Mouse (Mus musculus) ES-E14 (cell line): ENCODE results near the gene Lrrc9. TPM values are rescaled to one million over a fixed set of nuclear protein-coding genes. Genes with fewer than 3 reads are reported as not detected.

ENCODE experiments used
- DNase-seq: peaks from one replicate; pipeline ENCODE4 v3.0.0-alpha.2; 2013; ENCODE audit warnings: low read depth, low spot score
- H3K27ac ChIP-seq: 2 replicates; pipeline ENCODE4 v1.5.1; 2012; ENCODE audit warnings: low read depth, mild to moderate bottlenecking, low read length, moderate library complexity, mixed read lengths; ENCODE audit not compliant: poor library complexity, insufficient read depth, severe bottlenecking
- H3K36me3 ChIP-seq: 2 replicates; pipeline ENCODE4 v1.6.1; 2012; ENCODE audit warnings: mild to moderate bottlenecking, low read length, moderate library complexity, mixed read lengths; ENCODE audit not compliant: control insufficient read depth, poor library complexity, insufficient read depth, severe bottlenecking
- H3K4me1 ChIP-seq, 2 experiments: fragments of 150-350 bp in 1 of 2; sonication (generic) in 1 of 2; 2 replicates each; pipeline ENCODE4 v1.6.1; 2012; ENCODE audit warnings: low read length in 2 of 2, mild to moderate bottlenecking in 1 of 2, mixed read lengths in 1 of 2; ENCODE audit not compliant: control insufficient read depth in 2 of 2, insufficient read depth in 2 of 2, poor library complexity in 1 of 2
- H3K4me3 ChIP-seq, 2 experiments: fragments of 150-350 bp in 1 of 2; sonication (generic) in 1 of 2; 2 replicates each; pipeline ENCODE4 v1.5.1; 2012; ENCODE audit warnings: low read length in 2 of 2, low read depth in 1 of 2, mild to moderate bottlenecking in 1 of 2, mixed read lengths in 1 of 2; ENCODE audit not compliant: insufficient read depth in 1 of 2, poor library complexity in 1 of 2, severe bottlenecking in 1 of 2
- H3K9ac ChIP-seq: 2 replicates; pipeline ENCODE4 v1.6.1; 2012; ENCODE audit warnings: low read depth, mild to moderate bottlenecking, low read length, mixed read lengths; ENCODE audit not compliant: poor library complexity, insufficient read depth, severe bottlenecking
- H3K9me3 ChIP-seq: fragments of 150-350 bp; sonication (generic); 2 replicates; pipeline ENCODE4 v1.6.1; 2012; ENCODE audit warnings: low read depth, mild to moderate bottlenecking, low read length; ENCODE audit not compliant: control insufficient read depth, insufficient read depth
- CHD2 ChIP-seq: IDR thresholded peaks from 2 replicates; pipeline ENCODE4 v1.6.1; 2014; ENCODE audit warnings: mild to moderate bottlenecking, low read depth, low read length, inconsistent platforms
- HCFC1 ChIP-seq: IDR thresholded peaks from 2 replicates; pipeline ENCODE4 v1.6.1; 2012; ENCODE audit warnings: low read length, inconsistent platforms, borderline replicate concordance; ENCODE audit not compliant: insufficient read depth
- MAFK ChIP-seq: IDR thresholded peaks from 2 replicates; pipeline ENCODE4 v1.6.1; 2014; ENCODE audit warnings: mild to moderate bottlenecking, low read depth, low read length, inconsistent platforms; ENCODE audit not compliant: insufficient read depth
- ZC3H11A ChIP-seq: IDR thresholded peaks from 2 replicates; pipeline ENCODE4 v1.6.1; 2012; ENCODE audit warnings: low read depth, mild to moderate bottlenecking, inconsistent platforms, low read length, borderline replicate concordance
- ZNF384 ChIP-seq: IDR thresholded peaks from 2 replicates; pipeline ENCODE4 v1.6.1; 2012; ENCODE audit warnings: low read depth, low read length, inconsistent platforms
- in situ Hi-C, 2 experiments: fragments of 600-800 bp; cut with MboI; formaldehyde crosslinking; loops; one replicate each; pipeline ENCODE4 v1.15.1; 2025; ENCODE audit warnings: low sequenced_read_pairs in 2 of 2, inconsistent platforms in 1 of 2; ENCODE audit not compliant: unreplicated experiment in 2 of 2
- total RNA-seq: library from RNA; depleted of rRNA; stranded (reverse); fragments of 300-350 nt; gene quantifications from 2 replicates; pipeline ENCODE4 v1.2.3, GENCODE M21; 2012

Lrrc9 gene
- total RNA-seq, 1 experiment: 0.94 TPM

GRCm38 (mm10) chr12:72518114-72518728 is 76.6 kb downstream of the Lrrc9 start:
- H3K9me3 ChIP-seq: no peaks in the 10 kb centered on the region
- H3K27ac ChIP-seq: no peak overlapping the region
- no peak overlapping the region for H3K4me3 ChIP-seq
- H3K4me1 ChIP-seq: no peaks in the 10 kb centered on the region
- TF ChIP-seq ZC3H11A (no peak), HCFC1 (no peak), CHD2 (no peak), ZNF384 (no peak), MAFK (no peak)
- no peak overlapping the region for H3K9ac ChIP-seq
- DNase-seq: no peak
- in situ Hi-C loops: no loop called here
- H3K36me3 ChIP-seq: no peaks in the 10 kb centered on the region

- Histone ChIP-seq H3K4me1 (no peaks in the 10 kb centered on the region), H3K27ac (no peak overlapping the region), H3K36me3 (no peaks in the 10 kb centered on the region), H3K9ac (no peak overlapping the region), H3K9me3 (no peaks in the 10 kb centered on the region), H3K4me3 (no peak overlapping the region)
- in situ Hi-C loops: no loop called here
- DNase-seq: no peak
- no peak for TF ChIP-seq HCFC1
- TF ChIP-seq CHD2: no peak
- TF ChIP-seq ZNF384: no peak
- no peak for TF ChIP-seq ZC3H11A
- TF ChIP-seq MAFK: no peak
Observed at GRCm38 (mm10) chr12:72519352-72519751, 77.7 kb downstream of the Lrrc9 start.

- Histone ChIP-seq H3K9me3 (no peaks in the 10 kb centered on the region), H3K4me1 (no peaks in the 10 kb centered on the region), H3K36me3 (no peaks in the 10 kb centered on the region), H3K4me3 (no peak overlapping the region), H3K27ac (no peak overlapping the region), H3K9ac (no peak overlapping the region)
- in situ Hi-C loops: no loop called here
- TF ChIP-seq ZC3H11A (no peak), HCFC1 (no peak), CHD2 (no peak), ZNF384 (no peak), MAFK (no peak)
- no peak for DNase-seq
Observed at GRCm38 (mm10) chr12:72519855-72520254, 78.2 kb downstream of the Lrrc9 start.

GRCm38 (mm10) chr12:72520645-72521044 is 79.0 kb downstream of the Lrrc9 start:
- Histone ChIP-seq H3K4me1 (no peaks in the 10 kb centered on the region), H3K36me3 (no peaks in the 10 kb centered on the region), H3K4me3 (no peak overlapping the region), H3K9me3 (no peaks in the 10 kb centered on the region), H3K27ac (no peak overlapping the region), H3K9ac (no peak overlapping the region)
- TF ChIP-seq ZC3H11A: no peak
- TF ChIP-seq CHD2: no peak
- no peak for TF ChIP-seq MAFK
- TF ChIP-seq HCFC1: no peak
- TF ChIP-seq ZNF384: no peak
- DNase-seq: peak; percentile 67
- in situ Hi-C loops: no loop called here

GRCm38 (mm10) chr12:72525588-72525987 is 83.9 kb downstream of the Lrrc9 start:
- no peak overlapping the region for H3K27ac ChIP-seq
- H3K9me3 ChIP-seq: no peaks in the 10 kb centered on the region
- no peak for DNase-seq
- no peaks in the 10 kb centered on the region; a peak in 1 of 4 replicates for H3K4me1 ChIP-seq
- in situ Hi-C loops: no loop called here
- no peak overlapping the region for H3K9ac ChIP-seq
- no peak for TF ChIP-seq ZC3H11A
- TF ChIP-seq CHD2: no peak
- no peak for TF ChIP-seq HCFC1
- no peak for TF ChIP-seq ZNF384
- no peak for TF ChIP-seq MAFK
- H3K36me3 ChIP-seq: no peaks in the 10 kb centered on the region
- H3K4me3 ChIP-seq: no peak overlapping the region
